Mouse (Mus musculus): ENCODE data around the gene Skida1. TPM values are rescaled to one million over a fixed set of nuclear protein-coding genes. Genes with fewer than 3 reads are reported as not detected.

Skida1 gene
- polyA plus RNA-seq (2014; fragmentation: Illumina TruSeq; extraction: RNeasy Lipid Tissue Mini Kit (QIAGEN cat#74804); ENCODE audit: low read depth, low replicate concordance) = 1.8 TPM

GRCm38 (mm10) chr2:18048453-18049075, at the start of gene Skida1:
Gene Skida1 (minus strand): TSS chr2:18049051.

DNA sequence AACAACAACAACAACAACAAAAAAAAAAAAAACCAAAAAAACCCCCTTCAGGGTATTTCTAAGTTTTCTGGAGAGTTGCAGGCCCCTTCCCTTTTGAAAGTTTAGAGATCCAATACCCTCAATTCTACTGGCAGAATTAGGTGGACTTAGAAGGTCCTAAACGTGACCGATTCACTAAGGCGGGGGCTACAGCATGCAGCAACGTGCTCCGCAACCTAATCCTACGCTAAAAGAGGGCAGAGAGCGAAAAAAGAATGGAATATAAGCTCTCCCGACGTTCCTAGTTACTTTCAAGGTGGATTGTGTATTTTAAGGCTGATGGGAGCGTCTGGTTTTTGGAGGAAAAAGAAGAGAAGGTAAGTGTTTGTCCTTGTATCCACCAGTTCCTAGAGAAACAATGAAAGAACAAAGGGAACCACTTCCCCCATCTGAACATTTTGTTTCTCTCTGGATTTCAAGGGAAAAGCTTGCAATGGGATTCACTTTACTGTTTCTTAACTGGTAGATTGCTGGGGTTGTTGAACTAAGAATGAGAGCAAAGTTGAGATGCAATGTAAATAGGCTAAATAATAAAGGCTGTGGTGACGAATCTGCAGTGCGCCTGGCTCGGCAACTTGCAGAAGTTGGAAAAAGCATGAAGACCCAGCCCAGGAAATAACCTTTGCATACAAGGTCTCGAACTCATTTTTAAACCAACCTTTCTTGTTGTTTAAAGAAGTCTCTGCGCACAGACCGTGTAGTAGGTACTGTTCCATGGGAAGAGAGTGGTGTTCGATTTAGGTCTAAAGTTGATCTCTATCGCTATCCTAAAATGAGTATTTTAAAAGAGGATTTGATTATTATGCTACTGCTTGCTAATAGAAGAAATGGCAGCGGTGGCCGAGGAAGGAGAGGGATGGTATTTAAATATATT, 6.4 kb upstream of the Skida1 start, which contains the start of gene Mllt10:
Gene Mllt10 (plus strand): TSS at position 222 of the 913 bp plus-strand sequence.

GRCm38 (mm10) chr2:18037491-18037890, 11.4 kb downstream of the Skida1 start, which contains the start of gene A930004D18Rik:
Gene A930004D18Rik (minus strand): TSS chr2:18037737.

GRCm38 (mm10) chr2:17996858-17997257, 52.0 kb downstream of the Skida1 start, which contains the start of gene H2al2a:
Gene H2al2a (minus strand): TSS chr2:17996958.

Other genes starting within 250 kb of the Skida1 start
- gene H2al2a, start 52.1 kb downstream of the Skida1 start, polyA plus RNA-seq (2014; fragmentation: Illumina TruSeq; extraction: RNeasy Lipid Tissue Mini Kit (QIAGEN cat#74804); ENCODE audit: low read depth, low replicate concordance) = not detected
- gene A930004D18Rik, start 11.3 kb downstream of the Skida1 start, polyA plus RNA-seq (2014; fragmentation: Illumina TruSeq; extraction: RNeasy Lipid Tissue Mini Kit (QIAGEN cat#74804); ENCODE audit: low read depth, low replicate concordance) = 3.5 TPM
- gene Mllt10, start 6.2 kb upstream of the Skida1 start, polyA plus RNA-seq (2014; fragmentation: Illumina TruSeq; extraction: RNeasy Lipid Tissue Mini Kit (QIAGEN cat#74804); ENCODE audit: low read depth, low replicate concordance) = 16.8 TPM